Mouse (Mus musculus): ENCODE results near the gene Crybg1. TPM values are rescaled to one million over a fixed set of nuclear protein-coding genes. Genes with fewer than 3 reads are reported as not detected.

The Crybg1 gene
- polyA plus RNA-seq, 1 experiment from 2014 or later = 1.1 TPM

- Histone ChIP-seq H3K9ac (replicated peaks; ENCODE audit: low read length) (no peak overlapping the region), H3K4me1 (ENCODE audit: control insufficient read depth, insufficient read depth, low read length) (no peaks in the 10 kb centered on the region), H3K27me3 (ENCODE audit: control insufficient read depth, insufficient read depth, low read length) (no peaks in the 10 kb centered on the region), H3K4me3 (ENCODE audit: low read depth, low read length) (no peak overlapping the region), H3K9me3 (replicated peaks; ENCODE audit: control insufficient read depth, low read length) (no peaks in the 10 kb centered on the region), H3K4me2 (ENCODE audit: low read depth, low read length) (no peak overlapping the region), H3K27ac (replicated peaks; ENCODE audit: low read depth, low read length) (no peak overlapping the region), H3K36me3 (replicated peaks; ENCODE audit: control insufficient read depth, insufficient read depth, low read depth, low read length) (no peaks in the 10 kb centered on the region; the same call in 1 of the 2 replicates)
- WGBS = 59% methylated on average over 3 of the region's 3 CpGs
- ATAC-seq (replicated peaks; ENCODE audit: insufficient number of reproducible peaks, low FRiP score, low TSS enrichment, low read depth) = no peak
- no peak for DNase-seq (ENCODE audit: low spot score)
Observed at GRCm38 (mm10) chr10:43977353-43977752, 171.3 kb downstream of the Crybg1 start.

- DNase-seq (ENCODE audit: low spot score) (no peak), ATAC-seq (replicated peaks; ENCODE audit: insufficient number of reproducible peaks, low FRiP score, low TSS enrichment, low read depth) (no peak)
- H3K4me3 ChIP-seq (ENCODE audit: low read depth, low read length) = no peak overlapping the region
- 53% methylated on average over 2 of the region's 2 CpGs for WGBS
- no peaks in the 10 kb centered on the region for H3K36me3 ChIP-seq (replicated peaks; ENCODE audit: control insufficient read depth, insufficient read depth, low read depth, low read length)
- no peaks in the 10 kb centered on the region for H3K27me3 ChIP-seq (ENCODE audit: control insufficient read depth, insufficient read depth, low read length)
- no peaks in the 10 kb centered on the region for H3K9me3 ChIP-seq (replicated peaks; ENCODE audit: control insufficient read depth, low read length)
- H3K4me1 ChIP-seq (ENCODE audit: control insufficient read depth, insufficient read depth, low read length) = no peaks in the 10 kb centered on the region
- no peak overlapping the region for H3K4me2 ChIP-seq (ENCODE audit: low read depth, low read length)
- no peak overlapping the region for H3K27ac ChIP-seq (replicated peaks; ENCODE audit: low read depth, low read length)
- H3K9ac ChIP-seq (replicated peaks; ENCODE audit: low read length) = no peak overlapping the region
Observed at GRCm38 (mm10) chr10:43973244-43973643, 175.4 kb downstream of the Crybg1 start.

GRCm38 (mm10) chr10:43964943-43965342 lies 183.7 kb downstream of the Crybg1 start:
- Histone ChIP-seq H3K4me1 (ENCODE audit: control insufficient read depth, insufficient read depth, low read length) (no peaks in the 10 kb centered on the region), H3K9ac (replicated peaks; ENCODE audit: low read length) (no peak overlapping the region), H3K36me3 (replicated peaks; ENCODE audit: control insufficient read depth, insufficient read depth, low read depth, low read length) (no peaks in the 10 kb centered on the region), H3K27me3 (ENCODE audit: control insufficient read depth, insufficient read depth, low read length) (no peaks in the 10 kb centered on the region), H3K4me2 (ENCODE audit: low read depth, low read length) (no peak overlapping the region), H3K9me3 (replicated peaks; ENCODE audit: control insufficient read depth, low read length) (no peaks in the 10 kb centered on the region), H3K4me3 (ENCODE audit: low read depth, low read length) (no peak overlapping the region), H3K27ac (replicated peaks; ENCODE audit: low read depth, low read length) (no peak overlapping the region)
- ATAC-seq (replicated peaks; ENCODE audit: insufficient number of reproducible peaks, low FRiP score, low TSS enrichment, low read depth) (no peak), DNase-seq (ENCODE audit: low spot score) (no peak)
- WGBS = 62% methylated on average over 2 of the region's 2 CpGs

- Histone ChIP-seq H3K9ac (replicated peaks; ENCODE audit: low read length) (no peak overlapping the region), H3K4me2 (ENCODE audit: low read depth, low read length) (no peak overlapping the region), H3K27me3 (ENCODE audit: control insufficient read depth, insufficient read depth, low read length) (no peaks in the 10 kb centered on the region), H3K9me3 (replicated peaks; ENCODE audit: control insufficient read depth, low read length) (no peaks in the 10 kb centered on the region), H3K36me3 (replicated peaks; ENCODE audit: control insufficient read depth, insufficient read depth, low read depth, low read length) (no peaks in the 10 kb centered on the region), H3K4me1 (ENCODE audit: control insufficient read depth, insufficient read depth, low read length) (no peaks in the 10 kb centered on the region), H3K27ac (replicated peaks; ENCODE audit: low read depth, low read length) (no peak overlapping the region), H3K4me3 (ENCODE audit: low read depth, low read length) (no peak overlapping the region)
- ATAC-seq (replicated peaks; ENCODE audit: insufficient number of reproducible peaks, low FRiP score, low TSS enrichment, low read depth) = no peak
- peak; percentile 86 for DNase-seq (ENCODE audit: low spot score)
Observed at GRCm38 (mm10) chr10:43953942-43954341, 194.7 kb downstream of the Crybg1 start.

- H3K4me3 ChIP-seq (ENCODE audit: low read depth, low read length) = no peak overlapping the region
- H3K27ac ChIP-seq (replicated peaks; ENCODE audit: low read depth, low read length) = no peak overlapping the region
- WGBS = 81% methylated on average over 4 of the region's 4 CpGs
- no peak overlapping the region for H3K9ac ChIP-seq (replicated peaks; ENCODE audit: low read length)
- no peak for ATAC-seq (replicated peaks; ENCODE audit: insufficient number of reproducible peaks, low FRiP score, low TSS enrichment, low read depth)
- H3K27me3 ChIP-seq (ENCODE audit: control insufficient read depth, insufficient read depth, low read length) = no peaks in the 10 kb centered on the region
- H3K9me3 ChIP-seq (replicated peaks; ENCODE audit: control insufficient read depth, low read length) = no peaks in the 10 kb centered on the region
- H3K4me1 ChIP-seq (ENCODE audit: control insufficient read depth, insufficient read depth, low read length) = no peaks in the 10 kb centered on the region
- no peak overlapping the region for H3K4me2 ChIP-seq (ENCODE audit: low read depth, low read length)
- H3K36me3 ChIP-seq (replicated peaks; ENCODE audit: control insufficient read depth, insufficient read depth, low read depth, low read length) = no peaks in the 10 kb centered on the region
- no peak for DNase-seq (ENCODE audit: low spot score)
Observed at GRCm38 (mm10) chr10:43945435-43945834, 203.2 kb downstream of the Crybg1 start.

GRCm38 (mm10) chr10:43943736-43944135 lies 204.9 kb downstream of the Crybg1 start:
- Histone ChIP-seq H3K9me3 (replicated peaks; ENCODE audit: control insufficient read depth, low read length) (no peaks in the 10 kb centered on the region), H3K4me2 (ENCODE audit: low read depth, low read length) (no peak overlapping the region), H3K9ac (replicated peaks; ENCODE audit: low read length) (no peak overlapping the region), H3K27me3 (ENCODE audit: control insufficient read depth, insufficient read depth, low read length) (no peaks in the 10 kb centered on the region), H3K36me3 (replicated peaks; ENCODE audit: control insufficient read depth, insufficient read depth, low read depth, low read length) (no peaks in the 10 kb centered on the region), H3K4me3 (ENCODE audit: low read depth, low read length) (no peak overlapping the region), H3K4me1 (ENCODE audit: control insufficient read depth, insufficient read depth, low read length) (no peaks in the 10 kb centered on the region), H3K27ac (replicated peaks; ENCODE audit: low read depth, low read length) (no peak overlapping the region)
- 73% methylated on average over 4 of the region's 4 CpGs for WGBS
- ATAC-seq (replicated peaks; ENCODE audit: insufficient number of reproducible peaks, low FRiP score, low TSS enrichment, low read depth) = no peak
- DNase-seq (ENCODE audit: low spot score) = no peak

- Histone ChIP-seq H3K27me3 (ENCODE audit: control insufficient read depth, insufficient read depth, low read length) (no peaks in the 10 kb centered on the region), H3K4me3 (ENCODE audit: low read depth, low read length) (no peak overlapping the region), H3K36me3 (replicated peaks; ENCODE audit: control insufficient read depth, insufficient read depth, low read depth, low read length) (no peaks in the 10 kb centered on the region), H3K9ac (replicated peaks; ENCODE audit: low read length) (no peak overlapping the region), H3K4me1 (ENCODE audit: control insufficient read depth, insufficient read depth, low read length) (no peaks in the 10 kb centered on the region), H3K27ac (replicated peaks; ENCODE audit: low read depth, low read length) (no peak overlapping the region), H3K9me3 (replicated peaks; ENCODE audit: control insufficient read depth, low read length) (no peaks in the 10 kb centered on the region), H3K4me2 (ENCODE audit: low read depth, low read length) (no peak overlapping the region)
- ATAC-seq (replicated peaks; ENCODE audit: insufficient number of reproducible peaks, low FRiP score, low TSS enrichment, low read depth) (no peak), DNase-seq (ENCODE audit: low spot score) (no peak)
- 79% methylated on average over 6 of the region's 6 CpGs for whole genome bisulfite sequencing
Observed at GRCm38 (mm10) chr10:43939136-43939662, 209.5 kb downstream of the Crybg1 start.

- Histone ChIP-seq H3K4me2 (ENCODE audit: low read depth, low read length) (no peak overlapping the region), H3K9me3 (replicated peaks; ENCODE audit: control insufficient read depth, low read length) (no peaks in the 10 kb centered on the region), H3K27me3 (ENCODE audit: control insufficient read depth, insufficient read depth, low read length) (no peaks in the 10 kb centered on the region), H3K4me1 (ENCODE audit: control insufficient read depth, insufficient read depth, low read length) (no peaks in the 10 kb centered on the region), H3K9ac (replicated peaks; ENCODE audit: low read length) (no peak overlapping the region), H3K36me3 (replicated peaks; ENCODE audit: control insufficient read depth, insufficient read depth, low read depth, low read length) (no peaks in the 10 kb centered on the region), H3K4me3 (ENCODE audit: low read depth, low read length) (no peak overlapping the region), H3K27ac (replicated peaks; ENCODE audit: low read depth, low read length) (no peak overlapping the region)
- 80% methylated on average over 5 of the region's 5 CpGs for WGBS
- ATAC-seq (replicated peaks; ENCODE audit: insufficient number of reproducible peaks, low FRiP score, low TSS enrichment, low read depth) (no peak), DNase-seq (ENCODE audit: low spot score) (no peak)
Observed at GRCm38 (mm10) chr10:43928596-43928995, 220.1 kb downstream of the Crybg1 start.

All from embryonic facial prominence, embryonic 11.5 days (tissue).